Mouse (Mus musculus) lung, adult 2 months (tissue): ENCODE measurements around the gene Rbp7.

Experiments
- CTCF ChIP-seq: fragments of 200-500 bp; IDR thresholded peaks from 2 replicates; pipeline ENCODE4 v1.5.1; 2011; ENCODE audit warnings: mild to moderate bottlenecking, low read length, control low read depth; ENCODE audit not compliant: insufficient read depth
- POLR2A ChIP-seq: fragments of 200-500 bp; IDR thresholded peaks from 2 replicates; pipeline ENCODE4 v1.6.1; 2011; ENCODE audit warnings: low read depth, mild to moderate bottlenecking, control low read depth, low read length, borderline replicate concordance; ENCODE audit errors: extremely low read depth

- TF ChIP-seq CTCF = no peak
- TF ChIP-seq POLR2A = no peak
Measured at GRCm38 (mm10) chr4:149416986-149417385, 37.8 kb downstream of the Rbp7 start.
